Mouse (Mus musculus) heart, postnatal 0 days (tissue): ENCODE results near the gene Slc17a9.

Experiments
- CTCF ChIP-seq: IDR thresholded peaks from 2 replicates; pipeline ENCODE4 v1.5.1; 2016; ENCODE audit warnings: antibody characterized with exemption, control low read depth, low read depth
- EP300 ChIP-seq: IDR thresholded peaks from 2 replicates; pipeline ENCODE4 v1.6.1; 2016; ENCODE audit warnings: antibody characterized with exemption, low read depth

DNA sequence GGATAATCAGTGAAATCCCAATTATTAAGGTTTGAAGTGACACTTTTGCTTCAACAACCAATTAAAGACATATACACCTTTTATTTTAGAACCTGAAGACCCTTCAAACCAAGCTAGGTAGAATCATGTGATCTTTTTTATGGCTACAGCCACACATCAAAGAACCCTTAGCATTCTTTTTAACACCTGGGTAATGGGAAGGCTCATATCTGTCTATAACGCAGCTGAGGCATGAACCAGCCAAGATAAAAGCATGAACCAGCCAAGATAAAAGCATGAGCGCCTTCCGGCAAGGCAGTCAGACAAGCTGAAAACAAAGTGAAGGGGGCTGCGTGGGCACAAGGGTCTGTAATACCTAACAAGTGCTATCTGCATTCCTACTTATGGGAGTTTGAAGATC is 41.0 kb upstream of the Slc17a9 start:
- no peak for TF ChIP-seq EP300
- TF ChIP-seq CTCF: no peak
